Mouse (Mus musculus) CH12.LX (cell line): ENCODE measurements around the gene Gtf3c5.

ENCODE experiments used
- BHLHE40 ChIP-seq: IDR thresholded peaks from 2 replicates; pipeline ENCODE4 v1.6.1; 2011; ENCODE audit warnings: mild to moderate bottlenecking, low read depth, low read length, improper control_type of control experiment
- CHD2 ChIP-seq: IDR thresholded peaks from 2 replicates; pipeline ENCODE4 v1.6.1; 2011; ENCODE audit warnings: low read length, improper control_type of control experiment
- CTCF ChIP-seq, 2 experiments: IDR thresholded peaks in 1 of 2; conservative IDR thresholded peaks in 1 of 2; 2 replicates each; pipeline ENCODE4 v1.5.1; 2011 to 2012; ENCODE audit warnings: low read depth in 2 of 2, low read length in 2 of 2, improper control_type of control experiment in 1 of 2, inconsistent platforms in 1 of 2, mild to moderate bottlenecking in 1 of 2, moderate library complexity in 1 of 2
- E2F4 ChIP-seq: IDR thresholded peaks from 2 replicates; pipeline ENCODE4 v1.6.1; 2011; ENCODE audit warnings: low read depth, low read length, improper control_type of control experiment; ENCODE audit not compliant: insufficient replicate concordance
- EP300 ChIP-seq: IDR thresholded peaks from 2 replicates; pipeline ENCODE4 v1.6.1; 2011; ENCODE audit warnings: low read length, improper control_type of control experiment
- MAX ChIP-seq: IDR thresholded peaks from 2 replicates; pipeline ENCODE4 v1.6.1; 2011; ENCODE audit warnings: low read length, improper control_type of control experiment
- MEF2A ChIP-seq: IDR thresholded peaks from 2 replicates; pipeline ENCODE4 v1.6.1; 2014; ENCODE audit warnings: low read depth, mild to moderate bottlenecking, inconsistent platforms, low read length, improper control_type of control experiment, borderline replicate concordance
- POLR2A ChIP-seq: IDR thresholded peaks from 2 replicates; pipeline ENCODE4 v1.6.1; 2011; ENCODE audit warnings: low read depth, mild to moderate bottlenecking, improper control_type of control experiment, low read length

DNA sequence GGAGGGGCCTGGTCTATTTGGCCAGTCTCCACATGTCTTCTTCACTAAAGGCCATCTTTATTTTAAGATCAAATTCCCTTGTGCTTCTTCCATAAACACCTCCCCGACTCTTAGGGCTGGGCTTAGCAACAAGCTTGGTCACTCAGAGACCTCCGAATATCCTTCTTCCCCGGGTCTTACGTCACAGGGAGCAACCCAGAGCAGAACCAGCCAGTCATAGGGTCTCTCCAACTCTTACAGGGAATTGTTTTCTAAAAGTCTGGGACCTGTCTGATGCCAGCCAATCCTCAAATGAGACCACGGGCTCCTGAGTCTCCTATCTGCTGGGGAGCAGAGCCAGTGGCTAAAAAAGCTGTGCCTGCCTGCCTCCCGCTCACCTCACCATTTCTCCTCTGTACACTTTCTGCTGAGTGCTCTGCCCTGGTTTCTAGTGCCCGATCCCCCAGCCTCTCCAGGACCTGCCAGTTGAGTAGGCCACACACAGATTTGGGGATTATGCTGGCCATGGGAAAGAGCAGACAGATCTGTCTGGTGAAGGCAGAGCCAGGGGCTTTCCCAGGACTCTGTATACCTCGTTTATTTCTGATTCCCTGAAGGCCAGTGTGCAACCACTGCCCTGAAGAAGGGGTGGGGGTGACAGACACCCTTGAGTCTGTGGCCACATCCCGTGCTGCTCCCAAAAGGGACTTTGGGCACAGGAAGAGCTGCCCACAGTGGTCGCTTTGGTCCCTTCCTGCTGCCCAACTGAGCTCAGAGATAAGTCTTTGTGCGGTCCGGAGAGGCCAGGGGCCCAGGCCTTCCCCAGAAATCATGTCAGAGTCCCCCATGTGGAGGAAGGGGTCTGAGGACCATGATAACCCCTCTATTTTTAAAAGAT is 15.4 kb upstream of the Gtf3c5 start:
- no peak for TF ChIP-seq EP300
- TF ChIP-seq CTCF (conservative IDR thresholded peaks at IDR 0.05 in 1 of 2, IDR thresholded peaks at IDR 0.05 in 1 of 2; ENCODE audit: low read depth in 2 of 2, low read length in 2 of 2): no peak
- no peak for TF ChIP-seq CHD2
- no peak for TF ChIP-seq BHLHE40
- no peak for TF ChIP-seq MEF2A
- TF ChIP-seq POLR2A: no peak
- no peak for TF ChIP-seq MAX
- no peak for TF ChIP-seq E2F4
